Mouse (Mus musculus): Measurements from ENCODE around the gene Lsm12.
A peak's percentile ranks its signal among the peaks of the same experiment; 100 is the strongest.
"Not testable (repeated sequence)": the region's sequence is repeated elsewhere in the genome, so short reads cannot be mapped to it uniquely, and the experiment has no call there.

Lsm12 gene

GRCm38 (mm10) chr11:102186235-102186634 lies 1.1 kb upstream of the Lsm12 start:
- no peak for DNase-seq (ENCODE audit: low read depth, low spot score)

GRCm38 (mm10) chr11:102185677-102186076 lies 581 bp upstream of the Lsm12 start:
- no peak for DNase-seq (ENCODE audit: low read depth, low spot score)

- peak; percentile 31 for DNase-seq (ENCODE audit: low read depth, low spot score)
Measured at GRCm38 (mm10) chr11:102184253-102184645, 847 bp downstream of the Lsm12 start.

GRCm38 (mm10) chr11:102179836-102180235 lies 5.3 kb downstream of the Lsm12 start:
- no peak for DNase-seq (ENCODE audit: low read depth, low spot score)

- DNase-seq (ENCODE audit: low read depth, low spot score), result no peak
Measured at GRCm38 (mm10) chr11:102168689-102169088, 16.4 kb downstream of the Lsm12 start.

- no peak for DNase-seq (ENCODE audit: low read depth, low spot score)
Measured at GRCm38 (mm10) chr11:102167539-102167938, 17.6 kb downstream of the Lsm12 start.

- no peak for DNase-seq (ENCODE audit: low read depth, low spot score)
Measured at GRCm38 (mm10) chr11:102165971-102166722, 18.9 kb downstream of the Lsm12 start.

GRCm38 (mm10) chr11:102159781-102160180 lies 25.3 kb downstream of the Lsm12 start:
- no peak for DNase-seq (ENCODE audit: low read depth, low spot score)

- DNase-seq (ENCODE audit: low read depth, low spot score), result not testable (repeated sequence)
Measured at GRCm38 (mm10) chr11:102158024-102158423, 27.1 kb downstream of the Lsm12 start.

GRCm38 (mm10) chr11:102156786-102157089 lies 28.4 kb downstream of the Lsm12 start:
- no peak for DNase-seq (ENCODE audit: low read depth, low spot score)

- DNase-seq (ENCODE audit: low read depth, low spot score), result peak; percentile 97
Measured at GRCm38 (mm10) chr11:102156039-102156785, 28.9 kb downstream of the Lsm12 start, which contains the start of gene Tmem101. Tmem101 (minus strand) TSS chr11:102156404.

GRCm38 (mm10) chr11:102147213-102147989 lies 37.7 kb downstream of the Lsm12 start:
- no peak for DNase-seq (ENCODE audit: low read depth, low spot score)

- DNase-seq (ENCODE audit: low read depth, low spot score), result no peak
Measured at GRCm38 (mm10) chr11:102146531-102146930, 38.6 kb downstream of the Lsm12 start.

GRCm38 (mm10) chr11:102146005-102146404 lies 39.1 kb downstream of the Lsm12 start:
- DNase-seq (ENCODE audit: low read depth, low spot score), result no peak

GRCm38 (mm10) chr11:102145471-102146001 lies 39.6 kb downstream of the Lsm12 start, which contains the start of gene Nags:
Nags (plus strand) TSS chr11:102145513.
- DNase-seq (ENCODE audit: low read depth, low spot score), result no peak

GRCm38 (mm10) chr11:102144957-102145470 lies 40.1 kb downstream of the Lsm12 start:
- no peak for DNase-seq (ENCODE audit: low read depth, low spot score)

- no peak for DNase-seq (ENCODE audit: low read depth, low spot score)
Measured at GRCm38 (mm10) chr11:102142355-102142754, 42.7 kb downstream of the Lsm12 start.

GRCm38 (mm10) chr11:102140508-102140907 lies 44.6 kb downstream of the Lsm12 start:
- peak; percentile 81 for DNase-seq (ENCODE audit: low read depth, low spot score)

- DNase-seq (ENCODE audit: low read depth, low spot score), result peak; percentile 66
Measured at GRCm38 (mm10) chr11:102138447-102138740, 46.7 kb downstream of the Lsm12 start.

- no peak for DNase-seq (ENCODE audit: low read depth, low spot score)
Measured at GRCm38 (mm10) chr11:102137625-102138446, 47.3 kb downstream of the Lsm12 start.

- DNase-seq (ENCODE audit: low read depth, low spot score), result no peak
Measured at GRCm38 (mm10) chr11:102134516-102134915, 50.6 kb downstream of the Lsm12 start.

All from 3T3-L1 (cell line).